Mouse (Mus musculus) neural tube, embryonic 14.5 days (tissue): Measurements from ENCODE around the gene Thumpd2. TPM values are rescaled to one million over a fixed set of nuclear protein-coding genes. Genes with fewer than 3 reads are reported as not detected.
A peak's percentile ranks its signal among the peaks of the same experiment; 100 is the strongest.

Experiments
- ATAC-seq: fragments of 200-750 bp; cut with Nextera tagmentation; 2 replicates; pipeline ENCODE4 v1.8.0; 2017; ENCODE audit warnings: low read depth, mild to moderate bottlenecking, moderate TSS enrichment, moderate library complexity
- H3K27ac ChIP-seq: fragments of 300-500 bp; sonication (generic); 2 replicates; pipeline ENCODE4 v1.5.1; 2014; ENCODE audit warnings: low read depth, mild to moderate bottlenecking, control low read depth, low read length, moderate library complexity, mixed read lengths
- H3K27me3 ChIP-seq: fragments of 300-500 bp; sonication (generic); 2 replicates; pipeline ENCODE4 v1.6.1; 2014; ENCODE audit warnings: low read length; ENCODE audit not compliant: control insufficient read depth, insufficient read depth
- H3K36me3 ChIP-seq: fragments of 300-500 bp; sonication (generic); 2 replicates; pipeline ENCODE4 v1.6.1; 2014; ENCODE audit warnings: low read length, mixed read lengths; ENCODE audit not compliant: control insufficient read depth, insufficient read depth
- H3K4me1 ChIP-seq: fragments of 300-500 bp; sonication (generic); 2 replicates; pipeline ENCODE4 v1.6.1; 2014; ENCODE audit warnings: low read length; ENCODE audit not compliant: control insufficient read depth, insufficient read depth
- H3K4me2 ChIP-seq: fragments of 300-500 bp; sonication (generic); 2 replicates; pipeline ENCODE4 v1.6.1; 2014; ENCODE audit warnings: mild to moderate bottlenecking, low read depth, low read length, control low read depth
- H3K4me3 ChIP-seq: fragments of 300-500 bp; sonication (generic); 2 replicates; pipeline ENCODE4 v1.5.1; 2014; ENCODE audit warnings: low read depth, low read length, control low read depth, mixed read lengths
- H3K9ac ChIP-seq: fragments of 300-500 bp; sonication (generic); replicated peaks from 2 replicates; pipeline ENCODE4 v1.6.1; 2014; ENCODE audit warnings: low read depth, mild to moderate bottlenecking, control low read depth, low read length, mixed read lengths
- H3K9me3 ChIP-seq: fragments of 300-500 bp; sonication (generic); 2 replicates; pipeline ENCODE4 v1.6.1; 2016; ENCODE audit warnings: low read length; ENCODE audit not compliant: control insufficient read depth
- WGBS: fragments of 180-500 bp; shearing (Covaris S2); extraction: QIAGEN DNeasy Blood & Tissue Kit; methylation state at CpG from one replicate; pipeline ENCODE4 v1.1.7; 2014; 5-methylcytosine and 5-hydroxymethylcytosine counted together
- polyA plus RNA-seq: library from polyadenylated mRNA; unstranded; fragments of >200 nt; fragmentation: Nextera tagmentation; extraction: Ambion mirVana; gene quantifications from 2 replicates; pipeline ENCODE4 v1.2.1, GENCODE M21; 2014

The Thumpd2 gene
- polyA plus RNA-seq, 1 experiment from 2014 or later = 8.6 TPM

DNA sequence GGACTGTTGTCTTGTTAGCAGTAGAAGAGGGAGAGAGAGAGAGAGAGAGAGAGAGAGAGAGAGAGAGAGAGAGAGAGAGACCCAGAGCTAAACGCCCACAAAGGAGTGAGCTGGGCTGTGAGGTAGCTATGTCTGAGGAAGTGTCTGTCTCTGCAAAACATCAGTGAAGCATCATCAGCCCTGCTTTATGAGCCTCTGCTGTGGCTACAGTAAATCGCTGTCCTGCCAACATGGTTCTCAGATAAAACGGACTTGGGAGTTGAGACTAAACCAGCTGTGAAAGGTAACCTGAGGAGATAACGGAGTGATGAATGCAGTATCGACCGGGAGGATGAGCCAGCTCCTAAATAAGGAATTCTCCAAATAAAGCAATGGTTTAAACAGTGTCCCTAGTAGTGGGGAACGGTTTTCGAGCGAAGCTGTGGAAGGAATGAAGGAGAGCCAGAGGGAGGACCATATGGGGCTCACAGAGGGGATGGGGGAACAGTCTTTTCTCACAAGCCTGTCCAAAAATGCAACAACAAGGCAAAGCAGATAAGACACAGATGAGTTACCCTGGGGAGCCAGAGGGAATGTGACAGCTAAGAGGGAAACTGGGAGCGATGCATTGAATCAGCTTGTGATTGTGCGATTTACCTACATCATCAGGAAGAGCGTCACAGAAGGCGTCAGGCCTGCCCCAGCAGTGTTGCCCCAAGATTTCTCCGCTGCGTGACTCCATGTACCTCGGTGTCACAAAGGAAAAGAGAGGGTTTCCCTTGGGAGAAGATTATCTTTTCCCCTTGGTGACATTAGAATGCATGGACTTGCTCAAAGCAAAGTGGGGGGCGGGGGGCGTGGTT lies 53.8 kb downstream of the Thumpd2 start:
- no peak overlapping the region for H3K4me3 ChIP-seq
- no peaks in the 10 kb centered on the region for H3K9me3 ChIP-seq
- no peak overlapping the region for H3K9ac ChIP-seq
- no peak overlapping the region for H3K4me2 ChIP-seq
- no peaks in the 10 kb centered on the region for H3K27me3 ChIP-seq
- no peaks in the 10 kb centered on the region; the same call in 1 of the 2 replicates for H3K4me1 ChIP-seq
- no peaks in the 10 kb centered on the region for H3K36me3 ChIP-seq
- peak; percentile 38; the same call in 1 of the 2 replicates for ATAC-seq
- H3K27ac ChIP-seq = 0 out of 2 replicates have a peak overlapping the region, but pooled peaks have one; percentile 17
- WGBS = 65% methylated on average over 18 of the region's 18 CpGs

DNA sequence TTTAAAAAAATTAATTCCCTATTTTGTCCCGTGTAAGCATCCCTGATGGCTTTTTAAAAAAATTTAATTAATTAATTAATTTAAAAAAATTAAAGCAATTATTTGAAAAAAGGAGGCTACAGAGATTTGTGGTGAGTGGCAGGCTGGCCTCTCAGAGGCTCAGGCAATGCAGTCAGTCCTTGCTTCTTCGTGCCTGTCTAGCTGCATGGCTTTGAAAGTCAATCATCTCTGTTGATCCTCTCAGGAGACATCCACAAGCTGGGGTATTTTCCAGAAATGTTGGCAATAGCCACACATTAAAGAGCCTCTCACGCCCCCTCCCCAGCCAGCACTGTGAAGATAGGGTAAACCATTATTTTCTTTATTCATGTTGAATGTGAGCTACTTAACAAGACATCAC lies 54.7 kb downstream of the Thumpd2 start:
- Histone ChIP-seq H3K27me3 (no peaks in the 10 kb centered on the region), H3K9ac (no peak overlapping the region), H3K4me3 (no peak overlapping the region), H3K4me1 (peaks cover 7% of the 10 kb centered on the region; the same call in 1 of the 2 replicates), H3K4me2 (no peak overlapping the region), H3K9me3 (no peaks in the 10 kb centered on the region), H3K27ac (no peak overlapping the region), H3K36me3 (no peaks in the 10 kb centered on the region)
- no peak for ATAC-seq
- 49% methylated on average over 3 of the region's 3 CpGs for WGBS

DNA sequence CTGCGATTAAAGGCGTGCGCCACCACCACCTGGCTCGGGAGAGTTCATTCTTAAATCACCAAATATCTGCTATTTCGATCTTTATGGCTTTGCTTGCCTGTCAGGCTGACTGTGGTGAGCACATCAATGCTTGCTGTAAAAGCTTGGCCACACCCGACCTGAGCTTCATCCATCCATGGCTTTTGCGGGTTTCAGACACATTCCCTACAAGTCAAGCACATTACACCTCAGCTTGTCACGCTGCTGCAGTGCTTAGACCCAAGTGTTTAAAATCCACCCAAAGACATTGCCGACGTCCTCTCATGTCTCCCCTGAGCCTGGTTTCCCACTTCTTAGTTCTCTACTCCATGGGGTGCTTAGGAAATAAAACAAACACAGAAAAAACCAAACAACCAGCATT lies 55.8 kb downstream of the Thumpd2 start:
- Histone ChIP-seq H3K9me3 (no peaks in the 10 kb centered on the region), H3K4me2 (no peak overlapping the region), H3K9ac (no peak overlapping the region), H3K27me3 (no peaks in the 10 kb centered on the region), H3K27ac (no peak overlapping the region), H3K4me1 (peaks cover 9% of the 10 kb centered on the region; the same call in 1 of the 2 replicates), H3K36me3 (no peaks in the 10 kb centered on the region), H3K4me3 (no peak overlapping the region)
- ATAC-seq = no peak
- WGBS = 84% methylated on average over 10 of the region's 10 CpGs

DNA sequence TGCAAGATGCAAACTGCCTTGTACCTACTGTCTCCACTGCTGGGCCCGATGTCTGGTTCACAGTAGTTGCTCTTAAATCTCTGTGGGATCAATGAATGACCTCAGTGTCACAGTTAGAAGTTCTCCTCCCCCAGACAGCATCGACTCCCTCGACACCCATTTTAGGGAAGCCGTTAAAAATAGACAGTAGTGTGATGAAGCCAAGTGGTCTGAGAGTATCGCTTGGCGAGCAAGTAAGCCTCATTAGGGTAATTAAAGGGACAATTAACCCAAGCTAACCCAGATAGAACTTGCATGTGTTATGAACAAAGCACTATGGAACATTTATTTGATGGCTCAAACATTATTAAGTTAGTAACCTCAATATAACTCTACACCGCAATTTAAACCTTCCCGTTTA lies 59.6 kb downstream of the Thumpd2 start:
- peak; percentile 22; the same call in 1 of the 2 replicates for ATAC-seq
- Histone ChIP-seq H3K27me3 (no peaks in the 10 kb centered on the region), H3K9me3 (no peaks in the 10 kb centered on the region), H3K4me1 (peaks cover 9% of the 10 kb centered on the region; the same call in 1 of the 2 replicates), H3K4me2 (no peak overlapping the region), H3K9ac (no peak overlapping the region), H3K4me3 (no peak overlapping the region), H3K27ac (no peak overlapping the region; the same call in 1 of the 2 replicates), H3K36me3 (no peaks in the 10 kb centered on the region)
- WGBS = 34% methylated on average over 8 of the region's 8 CpGs

DNA sequence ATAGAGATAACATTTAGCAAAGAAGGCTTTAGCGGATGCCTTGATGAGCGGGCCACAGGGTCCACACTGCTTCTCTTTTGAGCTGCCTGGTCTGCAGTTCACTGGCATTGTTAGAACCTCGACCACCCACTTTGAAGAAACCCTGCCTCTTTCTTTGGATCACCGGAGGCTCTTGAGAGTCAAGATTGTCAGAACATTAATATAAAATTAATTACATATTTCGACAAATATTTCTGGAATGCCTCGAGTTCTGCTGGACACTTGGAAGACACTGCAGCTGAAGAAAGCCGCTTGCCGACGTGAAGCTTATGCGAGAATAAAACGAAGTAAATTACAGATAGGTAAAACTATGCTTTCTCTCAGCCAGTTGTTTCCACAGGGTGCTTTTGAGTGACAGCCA lies 60.4 kb downstream of the Thumpd2 start:
- no peak for ATAC-seq
- Histone ChIP-seq H3K27ac (no peak overlapping the region), H3K27me3 (no peaks in the 10 kb centered on the region), H3K9me3 (no peaks in the 10 kb centered on the region), H3K36me3 (no peaks in the 10 kb centered on the region), H3K4me3 (no peak overlapping the region), H3K9ac (no peak overlapping the region), H3K4me1 (peaks cover 9% of the 10 kb centered on the region; the same call in 1 of the 2 replicates), H3K4me2 (no peak overlapping the region)
- WGBS = 88% methylated on average over 11 of the region's 11 CpGs

- Histone ChIP-seq H3K36me3 (no peaks in the 10 kb centered on the region), H3K9me3 (no peaks in the 10 kb centered on the region), H3K27ac (no peak overlapping the region), H3K4me2 (no peak overlapping the region), H3K27me3 (no peaks in the 10 kb centered on the region), H3K4me3 (no peak overlapping the region), H3K4me1 (peaks cover 9% of the 10 kb centered on the region; the same call in 1 of the 2 replicates), H3K9ac (no peak overlapping the region)
- 89% methylated on average over 5 of the region's 5 CpGs for WGBS
- ATAC-seq = no peak
Measured at GRCm38 (mm10) chr17:81002130-81002529, 62.8 kb downstream of the Thumpd2 start.

GRCm38 (mm10) chr17:81001647-81002046 lies 63.2 kb downstream of the Thumpd2 start:
- no peaks in the 10 kb centered on the region for H3K9me3 ChIP-seq
- H3K9ac ChIP-seq = no peak overlapping the region
- no peak overlapping the region for H3K27ac ChIP-seq
- 71% methylated on average over 4 of the region's 4 CpGs for WGBS
- H3K4me1 ChIP-seq = peaks cover 9% of the 10 kb centered on the region; the same call in 1 of the 2 replicates
- no peaks in the 10 kb centered on the region for H3K27me3 ChIP-seq
- no peak overlapping the region for H3K4me2 ChIP-seq
- H3K4me3 ChIP-seq = no peak overlapping the region
- no peaks in the 10 kb centered on the region for H3K36me3 ChIP-seq
- no peak for ATAC-seq

DNA sequence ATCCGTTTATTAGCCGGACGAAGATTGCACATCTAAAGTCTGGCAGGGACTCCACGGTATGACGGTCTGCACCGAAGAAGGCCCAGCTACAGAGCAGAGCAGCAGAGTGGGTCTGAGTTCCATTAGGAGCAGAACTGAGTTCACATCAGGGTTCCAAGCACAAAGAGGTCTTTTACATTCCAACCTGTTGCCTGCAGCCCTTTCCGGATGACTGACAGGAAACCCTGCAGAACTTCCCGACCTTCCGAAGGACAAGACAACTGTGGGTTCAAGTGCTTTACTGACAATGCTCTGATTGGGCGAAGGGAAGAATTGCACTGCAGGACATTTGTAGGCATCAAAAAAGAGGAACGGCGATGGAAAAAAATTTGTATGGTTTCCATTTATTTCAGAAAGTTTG lies 63.9 kb downstream of the Thumpd2 start:
- no peaks in the 10 kb centered on the region for H3K9me3 ChIP-seq
- 62% methylated on average over 12 of the region's 12 CpGs for WGBS
- no peak overlapping the region for H3K27ac ChIP-seq

DNA sequence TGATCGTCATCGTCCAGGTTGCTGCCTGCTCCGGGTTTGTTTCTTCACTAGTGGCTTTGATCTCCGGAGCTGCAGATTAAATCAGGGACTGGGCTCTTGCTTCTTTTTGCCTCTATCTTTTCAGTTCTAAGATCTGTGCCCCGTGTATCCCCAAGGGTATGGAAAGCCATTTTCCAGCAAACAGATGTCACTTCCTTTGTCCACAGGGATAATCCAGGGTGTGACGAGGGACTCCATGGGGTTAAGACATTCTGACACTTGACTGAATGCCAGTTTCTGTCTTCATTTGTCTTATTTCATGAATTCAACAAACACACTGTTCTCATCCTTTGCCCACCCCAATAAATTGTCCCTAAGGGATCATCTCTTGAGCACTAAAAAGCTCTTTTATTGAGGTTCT lies 65.9 kb downstream of the Thumpd2 start:
- no peak overlapping the region for H3K9ac ChIP-seq
- no peak overlapping the region for H3K27ac ChIP-seq
- no peaks in the 10 kb centered on the region for H3K27me3 ChIP-seq
- H3K4me2 ChIP-seq = no peak overlapping the region
- H3K9me3 ChIP-seq = no peaks in the 10 kb centered on the region
- no peaks in the 10 kb centered on the region for H3K4me1 ChIP-seq
- no peaks in the 10 kb centered on the region for H3K36me3 ChIP-seq
- no peak overlapping the region for H3K4me3 ChIP-seq
- no peak for ATAC-seq
- WGBS = 54% methylated on average over 6 of the region's 6 CpGs

More for the DNA sequence above, 63.9 kb downstream of the Thumpd2 start:
- Histone ChIP-seq H3K9ac (no peak overlapping the region), H3K27me3 (no peaks in the 10 kb centered on the region), H3K4me3 (no peak overlapping the region), H3K4me2 (no peak overlapping the region), H3K36me3 (no peaks in the 10 kb centered on the region), H3K4me1 (peaks cover 9% of the 10 kb centered on the region; the same call in 1 of the 2 replicates)
- no peak for ATAC-seq
